Mouse (Mus musculus) megakaryocyte, embryonic 14.5 days (primary cell): ENCODE measurements around the gene Cbx8.

ENCODE experiments used
- FLI1 ChIP-seq: IDR thresholded peaks from 2 replicates; pipeline ENCODE4 v1.6.1; 2012; ENCODE audit warnings: low read length, inconsistent platforms, mixed read lengths
- GATA1 ChIP-seq: IDR thresholded peaks from 3 replicates; pipeline ENCODE4 v1.6.1; 2012; ENCODE audit warnings: mixed read lengths, low read length, inconsistent platforms, borderline replicate concordance

GRCm38 (mm10) chr11:119051927-119052660 lies 11.3 kb upstream of the Cbx8 start:
- TF ChIP-seq GATA1 (no peak), FLI1 (no peak)
